Mouse (Mus musculus) lung, embryonic 16.5 days (tissue): ENCODE measurements at regions not wholly inside any gene's neighbourhood (a gene's known extent, or its start where the extent isn't known, plus 50 kb on each side); places are given as distances from the start of the nearest gene placed in this dataset.

Source experiments
- ATAC-seq: fragments of 200-750 bp; cut with Nextera tagmentation; 2 replicates; pipeline ENCODE4 v1.8.0; 2017; ENCODE audit warnings: low read depth, mild to moderate bottlenecking, moderate library complexity
- H3K27ac ChIP-seq: fragments of 300-500 bp; sonication (generic); 2 replicates; pipeline ENCODE4 v1.5.1; 2014; ENCODE audit warnings: mild to moderate bottlenecking, control low read depth, low read length
- H3K27me3 ChIP-seq: fragments of 300-500 bp; sonication (generic); 2 replicates; pipeline ENCODE4 v1.6.1; 2014; ENCODE audit warnings: low read depth, low read length, mixed read lengths; ENCODE audit not compliant: control insufficient read depth, insufficient read depth
- H3K36me3 ChIP-seq: fragments of 300-500 bp; sonication (generic); 2 replicates; pipeline ENCODE4 v1.6.1; 2014; ENCODE audit warnings: low read length; ENCODE audit not compliant: control insufficient read depth, insufficient read depth
- H3K4me1 ChIP-seq: fragments of 300-500 bp; sonication (generic); replicated peaks from 2 replicates; pipeline ENCODE4 v1.6.1; 2014; ENCODE audit warnings: low read length, mixed read lengths; ENCODE audit not compliant: control insufficient read depth, insufficient read depth
- H3K4me2 ChIP-seq: fragments of 300-500 bp; sonication (generic); 2 replicates; pipeline ENCODE4 v1.6.1; 2014; ENCODE audit warnings: low read depth, low read length, control low read depth
- H3K4me3 ChIP-seq: fragments of 300-500 bp; sonication (generic); 2 replicates; pipeline ENCODE4 v1.5.1; 2014; ENCODE audit warnings: mild to moderate bottlenecking, low read length, control low read depth
- H3K9ac ChIP-seq: fragments of 300-500 bp; sonication (generic); 2 replicates; pipeline ENCODE4 v1.6.1; 2014; ENCODE audit warnings: low read length, control low read depth
- H3K9me3 ChIP-seq: fragments of 300-500 bp; sonication (generic); 2 replicates; pipeline ENCODE4 v1.6.1; 2016; ENCODE audit warnings: low read length; ENCODE audit not compliant: control insufficient read depth
- WGBS: fragments of 180-500 bp; shearing (Covaris S2); extraction: QIAGEN DNeasy Blood & Tissue Kit; methylation state at CpG from one replicate; pipeline ENCODE4 v1.1.7; 2014; 5-methylcytosine and 5-hydroxymethylcytosine counted together

GRCm38 (mm10) chr1:60823006-60823665, 63.7 kb upstream of the Ctla4 start:
- Histone ChIP-seq H3K9me3 (no peaks in the 10 kb centered on the region), H3K4me1 (peaks cover 16% of the 10 kb centered on the region), H3K27me3 (no peaks in the 10 kb centered on the region), H3K27ac (no peak overlapping the region), H3K4me2 (no peak overlapping the region), H3K4me3 (no peak overlapping the region), H3K36me3 (no peaks in the 10 kb centered on the region), H3K9ac (no peak overlapping the region)
- 64% methylated on average over 8 of the region's 8 CpGs for WGBS
- no peak for ATAC-seq

- no peaks in the 10 kb centered on the region for H3K9me3 ChIP-seq
- H3K4me2 ChIP-seq, result no peak overlapping the region
- 28% methylated on average over 5 of the region's 5 CpGs for WGBS
- H3K9ac ChIP-seq, result no peak overlapping the region
- peak; percentile 77 for ATAC-seq
- no peaks in the 10 kb centered on the region for H3K27me3 ChIP-seq
- no peaks in the 10 kb centered on the region for H3K36me3 ChIP-seq
- no peak overlapping the region for H3K4me3 ChIP-seq
- H3K4me1 ChIP-seq, result peaks cover 16% of the 10 kb centered on the region
- peak overlapping the region; percentile 95 for H3K27ac ChIP-seq
These were observed 62.3 kb upstream of the Ctla4 start for GRCm38 (mm10) chr1:60824218-60825125.

- H3K27ac ChIP-seq, result peak overlapping the region; percentile 95
- no peaks in the 10 kb centered on the region for H3K9me3 ChIP-seq
- ATAC-seq, result peak; percentile 78
- no peak overlapping the region for H3K9ac ChIP-seq
- 22% methylated on average over 9 of the region's 9 CpGs for WGBS
- no peak overlapping the region for H3K4me2 ChIP-seq
- H3K4me1 ChIP-seq, result peaks cover 16% of the 10 kb centered on the region
- H3K27me3 ChIP-seq, result no peaks in the 10 kb centered on the region
- H3K36me3 ChIP-seq, result no peaks in the 10 kb centered on the region
- no peak overlapping the region for H3K4me3 ChIP-seq
These were observed 61.3 kb upstream of the Ctla4 start for GRCm38 (mm10) chr1:60825256-60826186.

GRCm38 (mm10) chr1:60826981-60827380, 59.8 kb upstream of the Ctla4 start:
- Histone ChIP-seq H3K27me3 (no peaks in the 10 kb centered on the region), H3K27ac (0 out of 2 replicates have a peak overlapping the region, but pooled peaks have one; percentile 25), H3K9me3 (no peaks in the 10 kb centered on the region), H3K4me2 (no peak overlapping the region), H3K9ac (no peak overlapping the region), H3K36me3 (no peaks in the 10 kb centered on the region), H3K4me1 (peaks cover 13% of the 10 kb centered on the region), H3K4me3 (no peak overlapping the region)
- ATAC-seq, result no peak

GRCm38 (mm10) chr1:60828152-60828551, 58.6 kb upstream of the Ctla4 start:
- H3K9me3 ChIP-seq, result no peaks in the 10 kb centered on the region
- H3K4me3 ChIP-seq, result no peak overlapping the region
- no peaks in the 10 kb centered on the region for H3K36me3 ChIP-seq
- no peak for ATAC-seq
- H3K9ac ChIP-seq, result no peak overlapping the region
- no peaks in the 10 kb centered on the region for H3K27me3 ChIP-seq
- no peak overlapping the region for H3K27ac ChIP-seq
- peaks cover 16% of the 10 kb centered on the region for H3K4me1 ChIP-seq
- H3K4me2 ChIP-seq, result no peak overlapping the region
- WGBS, result 88% methylated on average over 6 of the region's 6 CpGs

GRCm38 (mm10) chr1:60829849-60830248, 57.0 kb upstream of the Ctla4 start:
- peaks cover 6% of the 10 kb centered on the region for H3K4me1 ChIP-seq
- H3K4me3 ChIP-seq, result no peak overlapping the region
- ATAC-seq, result no peak
- H3K27me3 ChIP-seq, result no peaks in the 10 kb centered on the region
- H3K27ac ChIP-seq, result peak overlapping the region; percentile 3; the same call in 1 of the 2 replicates
- 47% methylated on average over 3 of the region's 3 CpGs for WGBS
- H3K36me3 ChIP-seq, result no peaks in the 10 kb centered on the region
- no peak overlapping the region for H3K9ac ChIP-seq
- H3K4me2 ChIP-seq, result no peak overlapping the region
- H3K9me3 ChIP-seq, result no peaks in the 10 kb centered on the region

- 56% methylated on average over 2 of the region's 2 CpGs for WGBS
- ATAC-seq, result no peak
- no peaks in the 10 kb centered on the region for H3K36me3 ChIP-seq
These were observed 53.1 kb upstream of the Ctla4 start for GRCm38 (mm10) chr1:60833668-60834067.

More at GRCm38 (mm10) chr1:60833668-60834067, 53.1 kb upstream of the Ctla4 start:
- Histone ChIP-seq H3K27me3 (no peaks in the 10 kb centered on the region), H3K4me3 (no peak overlapping the region), H3K27ac (no peak overlapping the region), H3K4me1 (peaks cover 4% of the 10 kb centered on the region), H3K4me2 (no peak overlapping the region), H3K9ac (no peak overlapping the region), H3K9me3 (no peaks in the 10 kb centered on the region)
